Mouse (Mus musculus): Measurements from ENCODE around the gene Srrm3.

- no peak for TF ChIP-seq CTCF (IDR thresholded peaks at IDR 0.05; ENCODE audit: insufficient read depth, low read depth, low read length)
- no peak for TF ChIP-seq POLR2A (IDR thresholded peaks at IDR 0.05; ENCODE audit: insufficient read depth, low read depth, low read length)
Observed at GRCm38 (mm10) chr5:135901354-135902095, 94.8 kb downstream of the Srrm3 start.
